Mouse (Mus musculus): ENCODE data around the gene Sorcs1.

- TF ChIP-seq POLR2A (IDR thresholded peaks at IDR 0.05; ENCODE audit: extremely low read depth, insufficient read depth, low read length) (no peak), CTCF (IDR thresholded peaks at IDR 0.05; ENCODE audit: extremely low read depth, insufficient read depth, low read length) (no peak)
These were observed 209.9 kb downstream of the Sorcs1 start for GRCm38 (mm10) chr19:50468592-50468991.

All from cortical plate, adult 2 months (tissue).